Mouse (Mus musculus) liver, adult 2 months (tissue): ENCODE measurements around the gene Gm20388.

ENCODE experiments used
- CTCF ChIP-seq: fragments of 200-500 bp; IDR thresholded peaks from 2 replicates; pipeline ENCODE4 v1.5.1; 2011; ENCODE audit warnings: low read depth, low read length, control low read depth
- POLR2A ChIP-seq: fragments of 200-500 bp; IDR thresholded peaks from 2 replicates; pipeline ENCODE4 v1.6.1; 2011; ENCODE audit warnings: low read length, control low read depth; ENCODE audit not compliant: insufficient read depth; ENCODE audit errors: extremely low read depth

DNA sequence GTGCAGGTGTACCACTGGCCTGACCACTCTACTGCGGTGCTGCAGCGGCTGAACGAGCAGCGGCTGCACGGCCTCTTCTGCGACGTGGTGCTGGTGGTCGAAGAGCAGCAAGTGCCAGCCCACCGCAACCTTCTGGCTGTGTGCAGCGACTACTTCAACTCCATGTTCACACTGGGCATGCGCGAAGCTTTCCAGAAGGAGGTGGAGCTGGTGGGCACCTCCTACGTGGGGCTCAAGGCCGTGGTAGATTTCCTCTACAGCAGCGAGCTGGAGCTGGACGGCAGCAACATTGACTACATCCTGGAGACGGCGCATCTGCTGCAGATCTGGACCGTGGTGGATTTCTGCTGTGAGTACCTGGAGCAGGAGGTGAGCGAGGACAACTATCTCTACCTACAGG is 41.0 kb upstream of the Gm20388 start:
- no peak for TF ChIP-seq POLR2A
- no peak for TF ChIP-seq CTCF
